Mouse (Mus musculus) lung, embryonic 16.5 days (tissue): ENCODE data around the gene Reln. TPM values are rescaled to one million over a fixed set of nuclear protein-coding genes. Genes with fewer than 3 reads are reported as not detected.

Experiments
- ATAC-seq: fragments of 200-750 bp; cut with Nextera tagmentation; 2 replicates; pipeline ENCODE4 v1.8.0; 2017; ENCODE audit warnings: low read depth, mild to moderate bottlenecking, moderate library complexity
- H3K27ac ChIP-seq: fragments of 300-500 bp; sonication (generic); 2 replicates; pipeline ENCODE4 v1.5.1; 2014; ENCODE audit warnings: mild to moderate bottlenecking, control low read depth, low read length
- H3K27me3 ChIP-seq: fragments of 300-500 bp; sonication (generic); 2 replicates; pipeline ENCODE4 v1.6.1; 2014; ENCODE audit warnings: low read depth, low read length, mixed read lengths; ENCODE audit not compliant: control insufficient read depth, insufficient read depth
- H3K36me3 ChIP-seq: fragments of 300-500 bp; sonication (generic); 2 replicates; pipeline ENCODE4 v1.6.1; 2014; ENCODE audit warnings: low read length; ENCODE audit not compliant: control insufficient read depth, insufficient read depth
- H3K4me1 ChIP-seq: fragments of 300-500 bp; sonication (generic); replicated peaks from 2 replicates; pipeline ENCODE4 v1.6.1; 2014; ENCODE audit warnings: low read length, mixed read lengths; ENCODE audit not compliant: control insufficient read depth, insufficient read depth
- H3K4me2 ChIP-seq: fragments of 300-500 bp; sonication (generic); 2 replicates; pipeline ENCODE4 v1.6.1; 2014; ENCODE audit warnings: low read depth, low read length, control low read depth
- H3K4me3 ChIP-seq: fragments of 300-500 bp; sonication (generic); 2 replicates; pipeline ENCODE4 v1.5.1; 2014; ENCODE audit warnings: mild to moderate bottlenecking, low read length, control low read depth
- H3K9ac ChIP-seq: fragments of 300-500 bp; sonication (generic); 2 replicates; pipeline ENCODE4 v1.6.1; 2014; ENCODE audit warnings: low read length, control low read depth
- H3K9me3 ChIP-seq: fragments of 300-500 bp; sonication (generic); 2 replicates; pipeline ENCODE4 v1.6.1; 2016; ENCODE audit warnings: low read length; ENCODE audit not compliant: control insufficient read depth
- WGBS: fragments of 180-500 bp; shearing (Covaris S2); extraction: QIAGEN DNeasy Blood & Tissue Kit; methylation state at CpG from one replicate; pipeline ENCODE4 v1.1.7; 2014; 5-methylcytosine and 5-hydroxymethylcytosine counted together
- polyA plus RNA-seq: library from polyadenylated mRNA; unstranded; fragments of >200 nt; fragmentation: Nextera tagmentation; extraction: Ambion mirVana; gene quantifications from 2 replicates; pipeline ENCODE4 v1.2.1, GENCODE M21; 2015

The Reln gene
- polyA plus RNA-seq, 1 experiment from 2014 or later = 0.94 TPM

GRCm38 (mm10) chr5:22342461-22342860 is 2.0 kb downstream of the Reln start:
- no peak overlapping the region for H3K4me2 ChIP-seq
- H3K27me3 ChIP-seq = peaks cover 66% of the 10 kb centered on the region
- no peaks in the 10 kb centered on the region for H3K9me3 ChIP-seq
- peaks cover 11% of the 10 kb centered on the region for H3K4me1 ChIP-seq
- 47% methylated on average over 7 of the region's 7 CpGs for WGBS
- no peak overlapping the region for H3K27ac ChIP-seq
- H3K4me3 ChIP-seq = no peak overlapping the region
- H3K36me3 ChIP-seq = no peaks in the 10 kb centered on the region
- no peak overlapping the region for H3K9ac ChIP-seq
- ATAC-seq = no peak

- Histone ChIP-seq H3K27me3 (peaks cover 52% of the 10 kb centered on the region), H3K36me3 (no peaks in the 10 kb centered on the region), H3K9ac (no peak overlapping the region), H3K4me1 (peaks cover 11% of the 10 kb centered on the region), H3K9me3 (no peaks in the 10 kb centered on the region), H3K4me3 (no peak overlapping the region), H3K4me2 (no peak overlapping the region), H3K27ac (no peak overlapping the region)
- ATAC-seq = no peak
- 79% methylated on average over 8 of the region's 8 CpGs for WGBS
Measured at GRCm38 (mm10) chr5:22340991-22341390, 3.5 kb downstream of the Reln start.

- no peaks in the 10 kb centered on the region for H3K4me1 ChIP-seq
- no peaks in the 10 kb centered on the region for H3K9me3 ChIP-seq
- H3K27ac ChIP-seq = no peak overlapping the region
- no peak overlapping the region for H3K9ac ChIP-seq
- 40% methylated on average over 3 of the region's 3 CpGs for WGBS
- peaks cover 3% of the 10 kb centered on the region; the same call in 1 of the 2 replicates for H3K27me3 ChIP-seq
- H3K4me2 ChIP-seq = no peak overlapping the region
- no peaks in the 10 kb centered on the region for H3K36me3 ChIP-seq
- no peak overlapping the region for H3K4me3 ChIP-seq
- no peak for ATAC-seq
Measured at GRCm38 (mm10) chr5:22335408-22335807, 9.1 kb downstream of the Reln start.

DNA sequence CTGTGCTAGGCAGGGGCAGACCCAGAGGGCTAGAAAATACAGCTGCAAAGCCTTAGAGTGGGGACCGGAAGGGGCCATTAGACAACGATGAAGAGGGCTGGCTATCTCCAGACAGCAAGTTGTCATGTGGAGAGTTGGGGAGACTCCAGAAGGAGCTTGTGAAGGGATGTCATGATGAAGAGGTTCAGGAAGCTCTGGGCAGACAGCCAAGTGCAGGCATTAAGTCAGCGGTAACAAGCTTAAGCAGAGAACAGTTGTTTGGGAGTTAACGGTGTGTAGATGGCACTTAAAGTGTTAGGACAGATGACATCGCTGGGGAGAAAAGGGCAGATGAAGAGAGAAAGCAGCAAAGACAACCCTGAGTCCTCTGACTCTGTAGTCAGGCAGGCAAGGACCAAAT is 13.7 kb downstream of the Reln start:
- no peak overlapping the region for H3K9ac ChIP-seq
- no peak overlapping the region for H3K27ac ChIP-seq
- no peak for ATAC-seq
- H3K4me3 ChIP-seq = no peak overlapping the region
- H3K9me3 ChIP-seq = no peaks in the 10 kb centered on the region
- no peaks in the 10 kb centered on the region for H3K27me3 ChIP-seq
- no peaks in the 10 kb centered on the region for H3K4me1 ChIP-seq
- 42% methylated on average over 5 of the region's 5 CpGs for WGBS
- H3K36me3 ChIP-seq = no peaks in the 10 kb centered on the region
- no peak overlapping the region for H3K4me2 ChIP-seq

GRCm38 (mm10) chr5:22328431-22329359 is 15.8 kb downstream of the Reln start:
- ATAC-seq = no peak
- no peaks in the 10 kb centered on the region for H3K4me1 ChIP-seq

GRCm38 (mm10) chr5:22327170-22327569 is 17.3 kb downstream of the Reln start:
- no peak overlapping the region for H3K4me2 ChIP-seq
- no peak for ATAC-seq
- H3K9me3 ChIP-seq = no peaks in the 10 kb centered on the region
- no peak overlapping the region for H3K27ac ChIP-seq
- 74% methylated on average over 3 of the region's 3 CpGs for WGBS
- H3K36me3 ChIP-seq = no peaks in the 10 kb centered on the region
- no peaks in the 10 kb centered on the region for H3K4me1 ChIP-seq
- no peak overlapping the region for H3K9ac ChIP-seq
- H3K4me3 ChIP-seq = no peak overlapping the region
- H3K27me3 ChIP-seq = no peaks in the 10 kb centered on the region

More at GRCm38 (mm10) chr5:22328431-22329359, 15.8 kb downstream of the Reln start:
- Histone ChIP-seq H3K27me3 (no peaks in the 10 kb centered on the region), H3K4me2 (no peak overlapping the region), H3K4me3 (no peak overlapping the region), H3K36me3 (no peaks in the 10 kb centered on the region), H3K9me3 (no peaks in the 10 kb centered on the region), H3K27ac (no peak overlapping the region), H3K9ac (no peak overlapping the region)
- WGBS = 79% methylated on average over 8 of the region's 8 CpGs

GRCm38 (mm10) chr5:22323801-22324200 is 20.7 kb downstream of the Reln start:
- ATAC-seq = no peak
- Histone ChIP-seq H3K4me2 (no peak overlapping the region), H3K4me3 (no peak overlapping the region), H3K36me3 (no peaks in the 10 kb centered on the region), H3K9me3 (no peaks in the 10 kb centered on the region), H3K9ac (no peak overlapping the region), H3K4me1 (no peaks in the 10 kb centered on the region), H3K27ac (no peak overlapping the region), H3K27me3 (no peaks in the 10 kb centered on the region)
- WGBS = 70% methylated on average over 1 of the region's 1 CpGs

DNA sequence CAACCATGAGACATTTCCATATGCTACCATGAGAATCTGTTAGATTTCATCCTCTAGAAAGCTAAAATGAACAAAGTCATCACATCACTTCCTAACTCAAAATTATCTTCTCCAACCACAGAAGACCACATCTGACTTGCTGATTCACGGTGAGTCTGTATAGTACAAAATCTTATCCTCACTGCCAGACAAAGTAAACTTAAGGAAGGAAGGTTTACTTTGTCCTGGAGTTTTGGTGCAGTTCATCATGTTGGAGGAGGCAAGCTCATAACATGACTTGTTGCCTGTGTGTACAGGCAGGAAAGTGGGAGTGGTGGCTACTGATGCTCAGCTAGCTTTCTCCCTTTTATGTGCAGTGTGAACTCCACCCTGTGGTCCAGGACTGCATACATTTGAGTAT is 26.7 kb downstream of the Reln start:
- no peak for ATAC-seq
- H3K9ac ChIP-seq = no peak overlapping the region
- H3K27ac ChIP-seq = no peak overlapping the region
- no peak overlapping the region for H3K4me3 ChIP-seq
- H3K4me2 ChIP-seq = no peak overlapping the region
- H3K36me3 ChIP-seq = no peaks in the 10 kb centered on the region
- no peaks in the 10 kb centered on the region for H3K4me1 ChIP-seq
- 87% methylated on average over 1 of the region's 1 CpGs for WGBS
- no peaks in the 10 kb centered on the region for H3K27me3 ChIP-seq
- H3K9me3 ChIP-seq = no peaks in the 10 kb centered on the region

DNA sequence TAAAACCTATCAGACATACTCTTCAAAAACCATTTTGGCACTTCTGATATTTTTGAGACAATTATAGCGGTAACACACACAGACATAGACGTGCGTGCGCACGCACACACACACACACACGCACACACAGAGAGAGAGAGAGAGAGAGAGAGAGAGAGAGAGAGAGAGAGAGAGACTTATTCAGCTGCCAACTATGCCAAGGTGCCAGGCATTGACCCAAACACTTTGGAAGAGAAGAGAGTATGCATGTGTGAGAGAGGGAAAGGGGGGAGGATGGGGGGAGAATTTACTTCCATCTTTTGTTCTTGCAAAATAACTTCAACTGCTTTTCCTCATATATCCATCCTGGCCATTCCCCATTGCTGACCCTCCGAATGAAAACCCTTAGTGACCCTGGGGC is 28.0 kb downstream of the Reln start:
- Histone ChIP-seq H3K27me3 (no peaks in the 10 kb centered on the region), H3K9me3 (no peaks in the 10 kb centered on the region), H3K4me3 (no peak overlapping the region), H3K4me2 (no peak overlapping the region), H3K36me3 (no peaks in the 10 kb centered on the region), H3K4me1 (no peaks in the 10 kb centered on the region), H3K9ac (no peak overlapping the region), H3K27ac (no peak overlapping the region)
- WGBS = 90% methylated on average over 7 of the region's 7 CpGs
- ATAC-seq = no peak
